Mouse (Mus musculus) thymus, postnatal 36 days (tissue): ENCODE results near the gene Olfr654.

ENCODE experiments used
- DNase-seq, 2 experiments: peaks; one replicate each; pipeline ENCODE4 v3.0.0; 2022; ENCODE audit warnings: mixed read lengths in 2 of 2

Olfr654 gene

GRCm38 (mm10) chr7:104586725-104587124, at the start of gene Olfr654:
Gene Olfr654 (plus strand): TSS chr7:104587025.
- DNase-seq, result no peak

- DNase-seq, result no peak
Measured at GRCm38 (mm10) chr7:104549833-104550232, 37.0 kb upstream of the Olfr654 start, which contains the start of gene Olfr651. Gene Olfr651 (plus strand): TSS chr7:104550133.

DNA sequence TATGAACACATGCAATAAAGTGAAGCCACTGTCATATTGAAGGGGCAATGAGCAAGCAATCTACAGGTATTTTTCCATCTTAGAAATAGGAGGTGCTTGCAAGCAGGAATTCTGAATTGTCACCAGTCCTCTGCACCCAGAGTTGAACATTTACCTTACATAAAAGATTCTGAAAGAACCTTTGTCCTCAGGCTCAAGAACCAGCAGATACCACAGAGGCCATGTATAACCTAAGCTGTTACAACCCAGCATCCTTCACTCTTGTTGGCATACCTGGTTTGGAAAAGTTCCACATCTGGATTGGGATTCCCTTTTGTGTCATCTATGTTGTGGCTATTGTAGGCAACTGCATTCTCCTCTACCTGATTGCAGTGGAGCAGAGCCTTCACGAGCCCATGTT, 34.1 kb upstream of the Olfr654 start:
- no peak for DNase-seq

DNA sequence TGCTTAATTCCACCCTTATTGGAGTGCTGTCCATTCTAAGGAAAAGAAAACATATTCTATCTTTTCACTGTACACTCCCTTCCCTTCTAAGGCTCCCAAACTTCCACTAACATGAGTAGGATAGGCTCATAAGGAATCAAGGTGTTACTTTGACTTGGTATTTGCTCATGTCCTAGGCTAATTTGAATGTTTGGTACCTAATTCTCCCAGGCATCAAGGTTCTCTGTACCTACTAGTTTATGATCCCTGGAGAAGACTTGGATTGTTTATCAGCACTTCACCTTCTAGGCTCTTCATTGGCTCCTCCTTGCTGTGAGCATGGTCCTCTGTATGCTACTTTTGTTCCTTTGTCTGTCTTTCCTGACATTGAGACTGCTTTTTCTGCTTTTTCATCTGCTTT, 26.2 kb upstream of the Olfr654 start, which contains the start of gene Olfr652:
TSS of gene Olfr652 (plus strand) at position 301 of the 400 bp plus-strand sequence.
- DNase-seq, result no peak

- no peak for DNase-seq
Measured at GRCm38 (mm10) chr7:104577014-104577413, 9.8 kb upstream of the Olfr654 start, which contains the start of gene Olfr653. Gene Olfr653 (plus strand): TSS chr7:104577314.

DNA sequence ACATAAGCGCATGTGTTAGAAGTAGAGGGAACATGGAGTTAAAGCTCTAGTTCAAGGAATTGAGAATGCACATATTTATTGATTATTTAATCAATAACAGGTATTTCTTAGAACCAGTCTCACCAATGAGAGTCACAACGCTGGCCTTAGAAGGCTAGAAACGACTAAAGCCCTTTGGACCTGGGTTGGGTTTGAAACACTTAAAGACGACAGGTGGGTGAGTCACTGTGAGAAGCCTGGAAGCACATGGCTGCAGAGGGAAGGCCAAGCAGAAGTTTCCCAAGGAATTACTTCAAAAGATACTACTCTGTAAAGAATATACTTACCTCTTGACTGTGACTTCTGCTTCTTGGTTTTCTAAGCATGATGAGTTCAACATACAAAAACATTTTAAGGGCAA, 6.0 kb upstream of the Olfr654 start:
- no peak for DNase-seq

- DNase-seq, result no peak
Measured at GRCm38 (mm10) chr7:104581429-104581828, 5.4 kb upstream of the Olfr654 start.

- no peak for DNase-seq
Measured at GRCm38 (mm10) chr7:104588274-104588673, 1.4 kb downstream of the Olfr654 start.

DNA sequence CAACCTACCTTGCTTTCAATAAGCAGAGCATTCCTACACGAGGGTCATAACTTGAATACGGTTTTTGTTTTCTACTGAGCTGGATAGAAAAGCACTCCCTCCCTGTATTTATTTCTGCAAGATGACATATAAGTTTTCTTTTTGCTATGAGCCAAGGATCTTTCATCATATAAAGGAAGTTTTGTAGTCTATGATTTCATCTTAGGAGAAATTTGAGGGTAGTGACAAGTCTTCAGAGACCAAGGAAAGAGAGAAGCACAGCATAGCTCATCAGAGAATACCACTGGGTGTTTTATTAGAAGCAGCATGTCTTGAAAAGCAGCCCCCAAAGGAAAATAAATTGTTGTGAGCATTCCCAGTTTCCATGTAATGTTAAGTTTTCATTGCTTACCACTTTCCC, 14.9 kb downstream of the Olfr654 start, which contains the start of gene Olfr655:
TSS of gene Olfr655 (minus strand) at position 101 of the 400 bp plus-strand sequence.
- no peak for DNase-seq

DNA sequence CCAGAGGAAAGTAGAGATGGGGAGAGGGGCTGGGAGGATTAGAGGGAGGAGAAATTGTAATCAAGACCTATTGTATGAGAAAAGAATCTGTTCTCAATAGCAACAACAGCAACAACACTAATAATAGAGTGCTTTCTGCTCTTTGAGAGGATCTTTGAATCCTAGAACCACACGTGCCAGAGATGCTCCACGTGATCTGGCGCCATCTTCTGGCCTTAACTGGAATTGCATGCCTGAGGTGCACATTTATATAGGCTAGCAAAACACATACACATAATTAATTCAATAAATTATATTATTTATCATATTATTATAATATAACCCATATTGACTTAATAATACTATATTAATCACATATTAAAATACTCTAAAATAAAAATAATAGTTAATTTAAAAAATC, 16.3 kb downstream of the Olfr654 start:
- peak; percentile 39 to 49 for DNase-seq

DNA sequence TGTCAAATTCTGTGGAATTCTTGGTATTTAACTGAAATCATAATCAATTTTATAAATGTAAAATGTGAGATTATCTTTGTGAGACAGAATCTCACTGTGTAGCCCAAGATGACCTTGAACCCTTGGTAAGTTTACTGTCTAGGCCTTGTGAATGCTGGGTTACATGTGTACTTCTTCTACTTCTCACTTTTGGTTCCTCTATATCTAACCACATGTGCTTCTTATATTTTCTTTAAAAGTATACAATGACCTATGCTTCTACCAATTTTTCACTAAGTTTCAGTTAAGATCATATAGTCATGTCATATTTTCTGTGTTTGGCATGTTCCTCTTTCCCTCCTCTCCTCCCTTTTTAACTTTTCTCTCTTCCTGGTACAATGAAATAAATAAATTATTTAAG, 17.9 kb downstream of the Olfr654 start:
- DNase-seq, result no peak

DNA sequence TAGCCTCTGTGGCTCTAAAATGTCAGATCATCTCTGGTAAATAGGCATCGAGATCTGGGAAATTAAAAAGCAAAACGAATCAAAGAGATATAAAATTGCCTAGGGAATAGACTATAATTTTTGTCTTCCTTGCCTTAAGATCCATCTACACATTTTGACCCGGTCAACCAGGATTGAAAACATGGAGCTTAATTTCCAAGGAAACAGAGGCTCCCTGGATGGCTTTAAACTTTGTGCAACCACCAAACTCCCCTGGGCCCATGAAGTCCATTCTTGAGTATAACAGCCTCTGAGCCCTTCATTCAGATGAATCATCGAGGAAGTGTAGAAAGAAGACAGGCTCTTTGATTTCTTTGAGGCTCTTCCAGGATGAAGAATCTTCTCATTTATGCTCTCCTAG, 26.8 kb downstream of the Olfr654 start, which contains the start of gene Olfr656:
TSS of gene Olfr656 (plus strand) at position 301 of the 400 bp plus-strand sequence.
- DNase-seq, result no peak

- no peak for DNase-seq
Measured at GRCm38 (mm10) chr7:104624494-104624893, 37.7 kb downstream of the Olfr654 start, which contains the start of gene Olfr657. Gene Olfr657 (plus strand): TSS chr7:104624794.
